Mouse (Mus musculus) olfactory bulb, adult 2 months (tissue): ENCODE data around the gene Gm17334.

Source experiments
- CTCF ChIP-seq: fragments of 200-500 bp; IDR thresholded peaks from 2 replicates; pipeline ENCODE4 v1.5.1; 2012; ENCODE audit warnings: low read depth, mild to moderate bottlenecking, low read length, moderate library complexity; ENCODE audit not compliant: insufficient read depth
- POLR2A ChIP-seq: fragments of 200-500 bp; IDR thresholded peaks from 2 replicates; pipeline ENCODE4 v1.6.1; 2012; ENCODE audit warnings: mild to moderate bottlenecking, low read depth, low read length, moderate library complexity; ENCODE audit not compliant: insufficient read depth

- TF ChIP-seq CTCF (no peak), POLR2A (no peak)
Observed at GRCm38 (mm10) chr11:53734431-53734830, 38.6 kb downstream of the Gm17334 start.
